Mouse (Mus musculus) hindbrain, embryonic 10.5 days (tissue): ENCODE measurements around the gene Gnat1. TPM values are rescaled to one million over a fixed set of nuclear protein-coding genes. Genes with fewer than 3 reads are reported as not detected.
A peak's percentile ranks its signal among the peaks of the same experiment; 100 is the strongest.

ENCODE experiments used
- DNase-seq: peaks from one replicate; pipeline ENCODE4 v3.0.0-alpha.2; 2017; ENCODE audit warnings: low spot score
- H3K27ac ChIP-seq: fragments of 300-500 bp; sonication (generic); 2 replicates; pipeline ENCODE4 v1.5.1; 2016; ENCODE audit warnings: mild to moderate bottlenecking, moderate library complexity
- H3K27me3 ChIP-seq: fragments of 300-500 bp; sonication (generic); 2 replicates; pipeline ENCODE4 v1.6.1; 2016; ENCODE audit warnings: mild to moderate bottlenecking; ENCODE audit not compliant: poor library complexity, insufficient read depth, severe bottlenecking
- H3K36me3 ChIP-seq: fragments of 300-500 bp; sonication (generic); 2 replicates; pipeline ENCODE4 v1.6.1; 2016; ENCODE audit warnings: mild to moderate bottlenecking, moderate library complexity
- H3K4me1 ChIP-seq: fragments of 300-500 bp; sonication (generic); replicated peaks from 2 replicates; pipeline ENCODE4 v1.6.1; 2016; ENCODE audit warnings: mild to moderate bottlenecking
- H3K4me3 ChIP-seq: fragments of 300-500 bp; sonication (generic); 2 replicates; pipeline ENCODE4 v1.5.1; 2016; ENCODE audit warnings: mild to moderate bottlenecking, moderate library complexity
- H3K9me3 ChIP-seq: fragments of 300-500 bp; sonication (generic); 2 replicates; pipeline ENCODE4 v1.6.1; 2016; ENCODE audit warnings: mild to moderate bottlenecking, moderate library complexity
- WGBS: fragments of 180-500 bp; shearing (Covaris S2); methylation state at CpG from one replicate; pipeline ENCODE4 v1.1.7; 2016; 5-methylcytosine and 5-hydroxymethylcytosine counted together
- polyA plus RNA-seq: library from polyadenylated mRNA; unstranded; fragments of >200 nt; fragmentation: Nextera tagmentation; extraction: Ambion mirVana; gene quantifications from 2 replicates; pipeline ENCODE4 v1.2.1, GENCODE M21; 2016

The Gnat1 gene
- 2.6 and 3.1 TPM in 2 replicates for polyA plus RNA-seq

DNA sequence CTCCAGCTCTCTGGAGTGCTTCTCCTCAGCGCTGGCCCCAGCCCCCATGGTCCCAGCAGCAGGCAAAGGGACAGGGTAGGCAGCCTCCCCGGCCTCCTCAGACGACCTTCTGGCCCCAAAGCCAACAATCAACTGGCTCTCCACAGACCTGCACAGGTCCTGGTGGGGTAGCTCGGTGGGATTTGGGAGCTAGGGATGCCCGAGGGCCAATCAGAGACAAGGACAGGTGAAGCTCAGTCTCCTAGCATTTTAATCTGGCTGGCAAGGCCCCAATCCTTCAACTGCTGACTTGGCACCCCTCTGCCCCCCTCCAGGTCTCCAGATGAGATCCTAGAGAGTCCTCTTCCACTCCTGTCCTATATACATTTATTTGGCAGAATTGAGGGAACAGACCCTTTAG is at the start of gene Gnat1:
Gene Gnat1, minus strand, starts transcription at position 212 of the 400 bp plus-strand sequence.
- H3K9me3 ChIP-seq = no peaks in the 10 kb centered on the region
- DNase-seq = no peak
- H3K27ac ChIP-seq = peak within 1 kb of the TSS; percentile 17; the same call in 1 of the 2 replicates
- peaks cover 48% of the 10 kb centered on the region for H3K27me3 ChIP-seq
- peaks cover 30% of the 10 kb centered on the region for H3K36me3 ChIP-seq
- no peak within 1 kb of the TSS for H3K4me3 ChIP-seq
- H3K4me1 ChIP-seq = peaks cover 29% of the 10 kb centered on the region
- 37% methylated on average over 5 of the region's 5 CpGs for WGBS

DNA sequence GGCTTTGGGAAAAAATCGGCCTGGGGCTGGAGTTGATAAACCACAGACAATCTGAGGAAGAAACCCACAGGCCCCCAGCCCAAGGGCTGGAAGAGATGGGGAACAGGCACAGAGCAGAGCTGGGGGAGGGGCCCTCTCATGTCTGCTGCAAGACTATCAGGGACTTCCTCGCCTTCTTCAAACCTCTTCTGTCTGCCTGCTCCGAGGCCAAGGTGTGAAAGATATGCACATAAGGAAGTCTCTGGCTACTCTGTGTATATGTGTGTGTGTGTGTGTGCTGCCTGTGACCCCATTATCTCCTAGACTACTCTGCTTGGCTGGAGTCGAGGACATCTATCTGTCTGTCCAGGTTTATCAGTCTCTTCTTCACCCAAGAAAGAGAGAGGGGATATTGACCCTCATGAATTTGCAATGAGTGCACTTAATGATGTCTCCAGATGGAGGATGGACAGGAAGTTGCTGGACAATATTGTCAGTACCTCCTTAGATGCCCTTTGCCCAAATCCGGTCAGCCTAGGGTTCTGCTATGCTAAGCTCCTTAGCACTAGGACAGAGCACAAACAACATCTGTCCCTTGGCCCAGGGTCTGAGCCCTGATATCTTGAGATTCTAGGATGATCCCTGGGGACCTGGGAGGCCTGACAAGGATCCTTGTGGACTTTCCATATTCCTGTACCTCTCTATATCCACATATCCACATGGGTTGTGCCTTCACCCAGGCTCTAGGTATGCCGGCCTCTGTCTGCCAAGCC is 49.6 kb upstream of the Gnat1 start:
- DNase-seq = no peak
- H3K27me3 ChIP-seq = peaks cover 14% of the 10 kb centered on the region; the same call in 1 of the 2 replicates
- WGBS = 73% methylated on average over 6 of the region's 6 CpGs
- no peak overlapping the region for H3K4me3 ChIP-seq
- peaks cover 75% of the 10 kb centered on the region for H3K4me1 ChIP-seq
- H3K36me3 ChIP-seq = no peaks in the 10 kb centered on the region
- no peaks in the 10 kb centered on the region for H3K9me3 ChIP-seq
- H3K27ac ChIP-seq = peak overlapping the region; percentile 78

DNA sequence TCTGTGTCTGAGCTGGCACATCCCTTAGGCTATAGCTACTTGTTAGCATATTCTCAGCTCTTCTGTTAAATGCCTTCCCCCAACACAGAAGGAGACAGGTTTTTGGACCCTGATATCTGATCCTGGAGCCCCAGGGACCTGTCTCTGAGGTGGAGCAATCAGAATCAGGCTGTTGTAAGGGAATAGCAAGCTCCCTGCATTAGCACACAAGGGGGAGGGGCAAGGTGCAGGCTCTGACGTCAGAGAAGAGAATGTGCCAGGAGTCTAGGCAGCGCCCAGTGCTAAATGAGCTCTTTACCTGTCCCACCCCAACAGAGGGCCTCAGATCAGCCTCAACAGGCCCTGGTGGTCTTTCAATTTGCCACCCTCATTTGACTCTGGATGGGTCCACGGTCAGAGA is 47.5 kb upstream of the Gnat1 start:
- DNase-seq = no peak
- Histone ChIP-seq H3K36me3 (no peaks in the 10 kb centered on the region), H3K27ac (peak overlapping the region; percentile 78), H3K9me3 (no peaks in the 10 kb centered on the region), H3K4me3 (no peak overlapping the region), H3K27me3 (peaks cover 27% of the 10 kb centered on the region), H3K4me1 (peaks cover 94% of the 10 kb centered on the region)
- 45% methylated on average over 3 of the region's 3 CpGs for WGBS

DNA sequence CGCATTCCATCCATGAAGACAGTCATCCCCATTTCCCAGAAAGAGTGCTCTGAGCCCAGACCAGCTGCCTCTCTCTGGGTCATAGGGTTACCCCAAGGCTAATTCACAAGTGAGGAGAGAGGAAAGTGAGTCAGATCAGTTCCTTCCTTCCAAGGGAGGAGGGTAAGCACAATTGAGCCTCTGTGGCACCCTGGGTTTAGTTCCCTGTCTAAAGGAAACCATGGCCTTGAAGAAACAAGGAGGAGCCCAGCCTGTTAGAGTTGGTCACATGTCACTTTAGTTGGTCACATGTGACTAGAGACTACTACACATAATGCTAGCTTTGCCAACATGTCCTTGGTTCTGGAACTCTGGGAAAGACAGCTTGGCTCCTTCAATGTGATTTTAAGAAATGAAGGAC is 45.3 kb upstream of the Gnat1 start:
- peaks cover 85% of the 10 kb centered on the region for H3K4me1 ChIP-seq
- H3K9me3 ChIP-seq = no peaks in the 10 kb centered on the region
- 91% methylated on average over 1 of the region's 1 CpGs for WGBS
- no peak for DNase-seq
- peaks cover 37% of the 10 kb centered on the region for H3K27me3 ChIP-seq
- H3K27ac ChIP-seq = peak overlapping the region; percentile 85
- H3K4me3 ChIP-seq = no peak overlapping the region
- no peaks in the 10 kb centered on the region for H3K36me3 ChIP-seq

DNA sequence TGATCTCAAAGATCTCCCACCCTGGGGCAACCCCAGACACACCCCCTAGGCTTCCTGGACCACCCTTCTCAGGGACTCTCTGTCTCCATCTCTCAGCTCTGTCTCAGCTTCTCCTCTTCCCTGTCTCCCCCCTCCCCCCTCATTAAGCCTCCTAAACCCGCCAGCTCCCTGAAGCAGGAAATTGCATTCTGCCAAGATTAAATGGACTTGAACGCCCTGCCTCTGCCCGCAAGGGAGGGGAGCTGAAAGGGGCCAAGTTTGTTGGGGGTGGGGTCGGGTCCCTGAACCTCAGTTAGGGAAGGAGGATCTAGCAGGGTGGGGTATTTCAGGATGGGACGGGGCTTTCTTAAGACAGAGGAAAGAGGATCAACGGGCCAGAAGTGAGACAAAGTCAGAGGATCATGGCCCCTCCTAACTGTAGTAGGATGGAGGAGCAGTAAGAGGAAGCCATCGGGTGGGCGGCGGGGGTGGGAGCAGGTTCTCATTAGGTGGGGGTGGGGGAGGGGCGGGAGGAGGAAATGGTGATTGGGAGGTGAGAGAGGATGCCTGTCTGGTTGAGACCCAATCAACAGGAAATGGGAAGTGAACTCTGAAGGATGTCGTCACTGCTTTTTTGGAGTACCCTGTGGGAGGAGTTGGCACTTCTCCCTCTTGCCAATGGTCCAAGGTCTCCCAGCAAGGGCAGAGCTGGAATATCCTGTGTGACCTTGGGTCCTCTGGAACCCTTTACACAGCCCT is 44.5 kb upstream of the Gnat1 start:
- Histone ChIP-seq H3K27me3 (peaks cover 44% of the 10 kb centered on the region), H3K27ac (peak overlapping the region; percentile 85), H3K4me1 (peaks cover 76% of the 10 kb centered on the region), H3K4me3 (peak overlapping the region; percentile 37), H3K36me3 (no peaks in the 10 kb centered on the region), H3K9me3 (no peaks in the 10 kb centered on the region)
- peak; percentile 44 for DNase-seq
- WGBS = 11% methylated on average over 10 of the region's 11 CpGs

DNA sequence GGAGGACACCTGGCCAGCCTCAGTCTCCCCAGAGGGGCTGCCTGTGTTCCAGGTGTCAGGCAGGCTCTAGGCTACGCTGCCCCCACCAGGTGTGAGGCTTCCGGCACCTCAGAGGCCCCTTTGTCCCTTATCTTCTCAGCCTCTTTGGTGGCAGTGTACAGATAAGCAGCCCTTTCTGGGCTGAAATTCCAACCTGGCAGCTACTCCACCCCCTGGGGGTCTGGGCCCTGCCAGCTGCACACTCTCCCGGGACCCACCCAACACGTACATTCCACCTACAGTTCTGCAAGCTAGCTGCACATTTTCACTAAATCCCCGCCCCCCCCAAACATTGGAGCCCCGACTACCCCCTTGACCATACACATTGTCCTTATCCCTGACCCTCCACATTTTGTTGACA is 43.8 kb upstream of the Gnat1 start:
- H3K36me3 ChIP-seq = no peaks in the 10 kb centered on the region
- H3K4me3 ChIP-seq = peak overlapping the region; percentile 37; the same call in 1 of the 2 replicates
- H3K27ac ChIP-seq = peak overlapping the region; percentile 85
- peaks cover 49% of the 10 kb centered on the region for H3K27me3 ChIP-seq
- H3K4me1 ChIP-seq = peaks cover 70% of the 10 kb centered on the region
- no peaks in the 10 kb centered on the region for H3K9me3 ChIP-seq
- 20% methylated on average over 6 of the region's 6 CpGs for WGBS
- no peak for DNase-seq

DNA sequence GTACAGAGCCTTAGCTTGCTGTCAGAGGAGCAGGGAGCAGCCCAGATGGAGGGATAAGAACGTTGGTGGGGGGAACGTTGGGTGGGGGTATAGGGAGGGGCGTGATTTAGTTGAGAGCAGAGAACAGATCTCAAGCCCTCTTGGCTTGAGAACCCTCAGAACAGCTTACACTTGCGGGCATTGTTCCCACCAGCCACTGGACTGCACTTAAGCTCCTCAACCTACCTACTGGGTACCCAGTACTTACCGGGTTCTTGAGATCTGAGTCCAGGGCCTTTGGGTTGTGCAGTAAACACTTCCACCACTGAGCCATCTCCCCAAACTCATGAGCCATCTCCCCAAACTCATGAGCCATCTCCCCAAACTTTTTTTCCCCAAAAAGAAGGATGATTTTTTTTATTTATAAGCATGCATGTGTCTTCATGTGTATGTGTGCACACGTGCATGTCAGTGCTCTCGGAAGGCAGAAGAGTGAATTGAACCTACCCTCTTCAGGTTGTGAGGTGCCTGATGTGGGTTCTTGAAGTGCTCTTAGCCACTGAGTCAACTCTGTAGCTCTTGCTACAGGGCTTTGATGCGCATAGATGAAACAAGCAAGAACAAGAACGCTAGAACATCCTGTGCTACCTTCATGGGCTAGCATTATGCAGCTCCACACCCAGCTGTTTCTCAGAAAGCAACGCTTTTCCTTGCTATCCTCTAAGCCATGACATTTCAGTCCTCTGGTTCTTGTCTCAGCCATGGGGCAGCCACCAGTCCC is 39.4 kb upstream of the Gnat1 start:
- H3K4me1 ChIP-seq = peaks cover 64% of the 10 kb centered on the region

DNA sequence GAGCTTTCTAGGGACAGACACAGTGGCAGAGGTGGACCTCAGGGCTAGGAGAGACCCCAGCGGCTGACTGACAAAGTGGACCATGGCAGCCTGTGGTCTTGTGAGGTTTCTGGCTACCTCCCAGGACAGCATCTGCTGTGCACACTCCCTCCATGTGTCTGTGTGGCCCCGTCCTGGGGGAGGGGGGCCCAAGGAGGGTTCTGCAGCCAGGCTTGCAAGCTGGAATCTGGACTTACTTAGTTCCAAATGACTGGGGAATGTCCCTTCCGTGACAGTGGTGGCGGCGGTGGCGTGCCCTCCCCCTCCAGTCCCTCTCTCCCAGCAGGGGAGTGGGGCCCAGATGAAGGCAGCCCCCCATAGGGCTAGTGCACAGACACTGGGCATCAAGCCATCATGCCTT is 37.4 kb upstream of the Gnat1 start:
- Histone ChIP-seq H3K4me1 (peaks cover 51% of the 10 kb centered on the region), H3K27ac (peak overlapping the region; percentile 70), H3K4me3 (no peak overlapping the region; the same call in 1 of the 2 replicates)

More for the DNA sequence above, 39.4 kb upstream of the Gnat1 start:
- DNase-seq = no peak
- WGBS = 87% methylated on average over 10 of the region's 10 CpGs
- Histone ChIP-seq H3K36me3 (no peaks in the 10 kb centered on the region), H3K4me3 (no peak overlapping the region), H3K27ac (no peak overlapping the region), H3K27me3 (peaks cover 54% of the 10 kb centered on the region), H3K9me3 (no peaks in the 10 kb centered on the region)

DNA sequence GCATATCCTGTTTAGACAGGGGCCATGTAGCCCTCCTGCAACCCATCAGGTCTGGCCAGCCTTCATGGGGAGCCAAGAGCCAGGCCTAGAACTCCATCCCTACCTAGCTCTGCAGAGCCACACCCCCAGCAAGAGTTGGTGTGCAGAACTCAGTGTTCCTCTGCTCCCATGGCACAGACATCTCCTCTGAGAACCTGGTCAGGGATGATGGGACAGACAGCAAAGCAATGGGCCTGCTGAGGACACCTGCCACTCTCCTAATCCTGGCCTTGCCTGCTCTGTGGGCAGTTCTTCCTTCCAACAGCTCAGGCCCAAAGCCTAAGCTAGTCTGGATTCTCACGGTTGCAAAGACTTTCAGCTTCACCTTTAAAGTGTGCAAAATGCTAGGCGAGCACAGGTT is 36.1 kb upstream of the Gnat1 start:
- WGBS = 85% methylated on average over 2 of the region's 2 CpGs
- DNase-seq = no peak
- Histone ChIP-seq H3K27me3 (peaks cover 51% of the 10 kb centered on the region), H3K4me1 (peaks cover 52% of the 10 kb centered on the region), H3K27ac (peak overlapping the region; percentile 81; the same call in 1 of the 2 replicates), H3K36me3 (no peaks in the 10 kb centered on the region), H3K9me3 (no peaks in the 10 kb centered on the region), H3K4me3 (no peak overlapping the region)

More for the DNA sequence above, 37.4 kb upstream of the Gnat1 start:
- 33% methylated on average over 6 of the region's 6 CpGs for WGBS
- H3K36me3 ChIP-seq = no peaks in the 10 kb centered on the region
- H3K9me3 ChIP-seq = no peaks in the 10 kb centered on the region
- no peak for DNase-seq
- H3K27me3 ChIP-seq = peaks cover 46% of the 10 kb centered on the region

DNA sequence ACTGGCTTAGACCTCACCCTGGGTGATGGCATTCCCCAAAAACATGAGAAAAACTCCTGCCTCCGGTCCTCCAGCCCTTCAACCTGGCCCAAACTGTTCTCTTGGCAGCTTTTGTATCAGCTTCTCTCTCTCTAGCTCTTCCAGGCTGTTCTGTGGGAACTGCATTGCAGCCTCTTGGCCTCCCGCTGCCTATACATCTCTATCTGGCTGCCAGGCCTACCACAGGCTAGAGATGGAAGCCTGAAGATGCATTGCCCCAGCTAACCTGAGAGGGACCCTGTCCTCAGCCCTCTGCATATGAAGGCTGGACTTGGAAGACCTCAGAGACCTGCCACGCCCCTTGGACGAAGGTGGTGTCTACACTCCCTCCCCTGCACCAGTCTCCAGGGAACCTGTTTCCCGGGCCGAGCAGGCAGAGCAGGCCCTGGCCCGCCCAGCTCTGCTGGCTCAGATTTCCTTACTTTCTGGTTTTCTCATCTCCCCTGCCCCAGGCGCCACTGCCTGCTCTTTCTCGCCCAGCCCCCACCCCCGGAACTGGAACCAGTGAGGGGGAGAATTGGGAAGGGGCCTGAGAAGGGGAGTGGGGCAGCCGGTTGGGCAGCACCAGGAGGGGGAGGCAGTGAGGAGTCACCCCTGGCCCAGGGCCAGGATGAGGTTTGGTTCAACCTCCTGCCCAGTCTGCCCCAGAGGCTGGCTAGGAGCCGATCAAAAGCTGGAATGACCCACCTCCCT is 34.9 kb upstream of the Gnat1 start:
- Histone ChIP-seq H3K27ac (peak overlapping the region; percentile 81), H3K36me3 (no peaks in the 10 kb centered on the region), H3K4me3 (peak overlapping the region; percentile 28; the same call in 1 of the 2 replicates), H3K27me3 (peaks cover 55% of the 10 kb centered on the region), H3K9me3 (no peaks in the 10 kb centered on the region), H3K4me1 (peaks cover 60% of the 10 kb centered on the region)
- DNase-seq = peak; percentile 62
- 16% methylated on average over 12 of the region's 12 CpGs for whole genome bisulfite sequencing

DNA sequence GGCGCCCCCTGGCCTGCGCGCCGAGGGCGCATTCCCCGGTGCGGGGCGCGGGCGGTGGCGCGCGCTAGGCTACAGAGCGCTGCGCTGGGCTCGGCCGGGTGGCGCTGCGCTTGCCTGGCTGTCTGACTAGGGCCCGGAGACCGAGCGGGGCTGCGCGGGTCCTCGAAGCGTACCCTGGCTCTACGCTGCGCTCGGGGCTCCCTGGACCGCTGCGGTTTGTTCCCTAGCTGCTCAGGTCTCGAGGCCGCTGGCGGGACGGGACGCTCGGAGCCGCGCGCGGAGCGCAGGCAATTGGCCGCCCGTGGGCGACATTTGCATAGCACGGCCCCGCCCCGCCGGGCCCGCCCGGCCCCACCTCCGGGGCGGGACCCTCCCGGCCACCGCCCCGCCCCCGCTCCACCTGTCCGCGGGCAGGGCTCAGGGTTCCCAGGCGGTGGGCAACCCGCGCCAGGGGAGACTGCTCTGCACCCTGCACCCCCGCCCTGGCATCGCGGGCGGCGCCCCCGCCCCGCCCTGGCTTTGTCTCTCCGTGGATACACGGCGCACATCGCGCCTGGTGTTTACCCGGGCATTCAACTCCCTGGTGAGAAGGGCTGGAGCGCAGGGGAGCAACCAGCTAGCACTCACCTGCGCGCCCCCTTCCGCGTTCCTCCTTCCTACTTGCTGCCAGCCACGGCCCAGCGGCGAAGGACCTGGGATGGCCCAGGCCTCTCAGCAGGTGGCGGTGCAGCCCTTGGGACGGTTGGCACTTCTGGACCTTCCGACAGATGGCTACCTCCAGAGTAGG is 30.4 kb upstream of the Gnat1 start, which contains the start of gene Sema3f:
Gene Sema3f, minus strand, starts transcription at position 779 of the 787 bp plus-strand sequence.
- peak within 1 kb of the TSS; percentile 83 for H3K4me3 ChIP-seq
- H3K36me3 ChIP-seq = peaks cover 11% of the 10 kb centered on the region
- H3K27me3 ChIP-seq = peaks cover 77% of the 10 kb centered on the region
- no peaks in the 10 kb centered on the region for H3K9me3 ChIP-seq
- H3K4me1 ChIP-seq = peaks cover 80% of the 10 kb centered on the region
- WGBS = under 1% methylated on average over 86 of the region's 86 CpGs
- peak within 1 kb of the TSS; percentile 95 for H3K27ac ChIP-seq
- peak; percentile 81 for DNase-seq
